Mouse (Mus musculus) embryonic facial prominence, embryonic 11.5 days (tissue): ENCODE data around the gene Edn3. TPM values are rescaled to one million over a fixed set of nuclear protein-coding genes. Genes with fewer than 3 reads are reported as not detected.

Experiments used
- ATAC-seq: fragments of 200-750 bp; cut with Nextera tagmentation; replicated peaks from 2 replicates; pipeline ENCODE4 v1.8.0; 2017; ENCODE audit warnings: low read depth; ENCODE audit not compliant: insufficient number of reproducible peaks, low FRiP score, low TSS enrichment
- DNase-seq: peaks from one replicate; pipeline ENCODE4 v3.0.0-alpha.2; 2015; ENCODE audit warnings: low spot score
- H3K27ac ChIP-seq: fragments of 300-500 bp; sonication (generic); replicated peaks from 2 replicates; pipeline ENCODE4 v1.5.1; 2014; ENCODE audit warnings: mild to moderate bottlenecking, low read depth, low read length, control low read depth
- H3K27me3 ChIP-seq: fragments of 300-500 bp; sonication (generic); 2 replicates; pipeline ENCODE4 v1.6.1; 2014; ENCODE audit warnings: mild to moderate bottlenecking, low read length, moderate library complexity, mixed read lengths; ENCODE audit not compliant: control insufficient read depth, insufficient read depth
- H3K36me3 ChIP-seq: fragments of 300-500 bp; sonication (generic); replicated peaks from 2 replicates; pipeline ENCODE4 v1.6.1; 2014; ENCODE audit warnings: low read depth, mild to moderate bottlenecking, low read length, moderate library complexity, mixed read lengths; ENCODE audit not compliant: control insufficient read depth, insufficient read depth
- H3K4me1 ChIP-seq: fragments of 300-500 bp; sonication (generic); 2 replicates; pipeline ENCODE4 v1.6.1; 2014; ENCODE audit warnings: low read length, mixed read lengths; ENCODE audit not compliant: control insufficient read depth, insufficient read depth
- H3K4me2 ChIP-seq: fragments of 300-500 bp; sonication (generic); 2 replicates; pipeline ENCODE4 v1.6.1; 2014; ENCODE audit warnings: low read depth, mild to moderate bottlenecking, control low read depth, low read length, moderate library complexity
- H3K4me3 ChIP-seq: fragments of 300-500 bp; sonication (generic); 2 replicates; pipeline ENCODE4 v1.5.1; 2014; ENCODE audit warnings: low read depth, low read length, control low read depth
- H3K9ac ChIP-seq: fragments of 300-500 bp; sonication (generic); replicated peaks from 2 replicates; pipeline ENCODE4 v1.6.1; 2014; ENCODE audit warnings: mild to moderate bottlenecking, control low read depth, low read length
- H3K9me3 ChIP-seq: fragments of 300-500 bp; sonication (generic); replicated peaks from 2 replicates; pipeline ENCODE4 v1.6.1; 2016; ENCODE audit warnings: mild to moderate bottlenecking, low read length, inconsistent platforms, mixed read lengths; ENCODE audit not compliant: control insufficient read depth
- WGBS: fragments of 180-500 bp; shearing (Covaris S2); extraction: QIAGEN DNeasy Blood & Tissue Kit; methylation state at CpG from one replicate; pipeline ENCODE4 v1.1.7; 2014; 5-methylcytosine and 5-hydroxymethylcytosine counted together
- polyA plus RNA-seq: library from polyadenylated mRNA; unstranded; fragments of >200 nt; fragmentation: Nextera tagmentation; extraction: Ambion mirVana; gene quantifications from 2 replicates; pipeline ENCODE4 v1.2.1, GENCODE M21; 2014

Edn3 gene
- polyA plus RNA-seq, 1 experiment from 2014 or later, result 18.6 TPM

DNA sequence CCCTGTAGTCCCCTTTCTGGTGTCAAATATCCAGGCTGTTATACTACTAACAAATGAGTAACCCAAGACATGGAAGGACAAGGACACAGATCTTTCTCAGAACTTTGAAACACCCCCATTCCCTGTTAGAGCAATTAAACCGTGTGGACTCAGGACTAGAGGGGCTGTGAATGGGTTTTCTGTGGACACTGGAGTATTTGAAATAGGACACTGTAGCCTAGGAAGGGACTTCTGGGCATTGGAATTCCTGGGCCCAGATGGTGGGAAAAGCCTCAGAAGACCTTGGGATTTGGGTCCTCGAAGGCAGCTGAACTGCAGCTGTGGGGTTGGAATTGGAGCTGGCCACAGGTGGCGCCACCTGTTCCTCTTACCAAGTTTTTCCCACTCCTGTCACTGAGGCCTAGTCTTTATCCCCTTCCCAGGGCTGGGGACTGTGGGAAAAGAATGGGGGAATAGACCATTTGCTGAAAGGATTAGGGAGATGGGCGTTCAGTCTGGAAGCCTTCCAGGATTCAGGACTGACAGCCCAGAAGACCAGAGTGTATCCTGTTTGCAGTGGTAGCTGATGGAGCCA lies 37.2 kb downstream of the Edn3 start:
- WGBS, result 67% methylated on average over 4 of the region's 4 CpGs
- no peak overlapping the region for H3K4me3 ChIP-seq
- no peak for ATAC-seq

DNA sequence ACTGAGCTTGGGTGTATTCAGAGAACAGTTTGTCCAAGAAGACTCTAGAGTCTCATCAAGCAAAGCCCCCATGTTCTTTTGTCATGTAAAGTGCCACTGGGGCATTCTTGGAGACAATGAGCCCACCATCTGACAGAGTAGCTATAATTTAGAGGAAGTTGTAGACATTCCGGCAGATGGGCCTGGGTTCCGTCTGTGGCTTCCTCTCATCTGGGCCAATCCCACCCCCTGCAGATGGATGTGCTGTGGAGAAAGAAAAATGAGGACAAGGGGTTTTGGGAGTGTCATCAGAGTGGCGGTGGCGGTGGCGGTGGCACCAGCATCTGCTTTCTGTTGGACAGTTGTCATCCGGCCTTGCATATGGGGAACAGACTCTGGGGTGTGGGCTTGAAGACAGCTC lies 42.0 kb downstream of the Edn3 start:
- no peaks in the 10 kb centered on the region for H3K36me3 ChIP-seq
- ATAC-seq (no peak), DNase-seq (no peak)
- no peak overlapping the region for H3K4me3 ChIP-seq
- WGBS, result 91% methylated on average over 6 of the region's 6 CpGs
- H3K27ac ChIP-seq, result no peak overlapping the region
- no peak overlapping the region for H3K4me2 ChIP-seq
- no peaks in the 10 kb centered on the region for H3K4me1 ChIP-seq
- H3K9ac ChIP-seq, result no peak overlapping the region
- H3K27me3 ChIP-seq, result no peaks in the 10 kb centered on the region
- H3K9me3 ChIP-seq, result no peaks in the 10 kb centered on the region

More for the DNA sequence above, 37.2 kb downstream of the Edn3 start:
- no peak overlapping the region for H3K27ac ChIP-seq
- peak; percentile 9 for DNase-seq
- no peaks in the 10 kb centered on the region for H3K27me3 ChIP-seq
- H3K4me2 ChIP-seq, result no peak overlapping the region
- no peak overlapping the region for H3K9ac ChIP-seq
- H3K4me1 ChIP-seq, result no peaks in the 10 kb centered on the region
- H3K36me3 ChIP-seq, result no peaks in the 10 kb centered on the region
- no peaks in the 10 kb centered on the region for H3K9me3 ChIP-seq

DNA sequence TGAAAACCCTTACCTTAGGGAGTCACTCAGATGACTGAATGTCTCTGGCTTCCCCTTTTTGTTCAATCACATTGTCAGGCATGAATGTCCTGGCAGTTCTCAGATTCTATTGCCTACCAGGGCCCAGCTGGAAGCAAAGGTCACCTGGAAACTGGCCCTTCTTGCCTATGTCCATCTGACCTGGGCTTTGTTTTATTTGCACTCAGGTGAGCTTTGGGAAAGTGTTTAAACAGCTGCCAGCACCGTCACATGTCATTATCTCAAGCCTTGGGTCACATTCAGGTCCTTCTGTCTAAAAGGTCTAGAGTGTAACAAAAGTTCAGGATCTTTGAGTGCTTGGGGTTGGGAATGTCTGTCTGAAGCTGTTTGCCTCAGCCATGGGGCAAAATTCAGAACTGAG lies 43.2 kb downstream of the Edn3 start:
- Histone ChIP-seq H3K27me3 (no peaks in the 10 kb centered on the region), H3K9me3 (no peaks in the 10 kb centered on the region), H3K27ac (no peak overlapping the region), H3K36me3 (no peaks in the 10 kb centered on the region), H3K4me2 (no peak overlapping the region), H3K4me1 (no peaks in the 10 kb centered on the region), H3K9ac (no peak overlapping the region), H3K4me3 (no peak overlapping the region)
- ATAC-seq (no peak), DNase-seq (no peak)
- WGBS, result 55% methylated on average over 1 of the region's 1 CpGs

DNA sequence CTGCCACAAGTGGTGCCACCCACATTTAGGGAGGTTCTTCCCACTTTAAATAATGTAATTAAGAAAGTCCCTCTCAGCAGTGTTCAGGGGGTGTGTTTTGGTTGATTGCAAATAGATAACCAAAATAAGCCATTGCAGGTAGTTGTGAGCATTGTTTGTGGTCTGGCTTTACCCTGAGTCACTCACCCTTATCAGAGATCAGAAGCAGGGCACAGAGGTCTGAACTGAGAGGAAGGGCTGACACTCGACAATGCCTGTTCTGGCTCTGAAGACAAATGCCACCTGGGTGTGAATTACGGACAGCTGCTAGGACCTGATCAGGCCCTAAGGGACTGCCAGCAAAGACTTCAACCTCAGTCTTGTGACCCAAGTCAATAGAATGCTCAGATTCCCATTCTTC lies 47.5 kb downstream of the Edn3 start:
- no peaks in the 10 kb centered on the region for H3K4me1 ChIP-seq
- WGBS, result 73% methylated on average over 2 of the region's 2 CpGs
- H3K27ac ChIP-seq, result no peak overlapping the region
- DNase-seq, result no peak
- no peak overlapping the region for H3K4me3 ChIP-seq
- H3K27me3 ChIP-seq, result no peaks in the 10 kb centered on the region
- H3K4me2 ChIP-seq, result no peak overlapping the region
- no peak overlapping the region for H3K9ac ChIP-seq
- no peaks in the 10 kb centered on the region for H3K36me3 ChIP-seq
- H3K9me3 ChIP-seq, result no peaks in the 10 kb centered on the region
- no peak for ATAC-seq

DNA sequence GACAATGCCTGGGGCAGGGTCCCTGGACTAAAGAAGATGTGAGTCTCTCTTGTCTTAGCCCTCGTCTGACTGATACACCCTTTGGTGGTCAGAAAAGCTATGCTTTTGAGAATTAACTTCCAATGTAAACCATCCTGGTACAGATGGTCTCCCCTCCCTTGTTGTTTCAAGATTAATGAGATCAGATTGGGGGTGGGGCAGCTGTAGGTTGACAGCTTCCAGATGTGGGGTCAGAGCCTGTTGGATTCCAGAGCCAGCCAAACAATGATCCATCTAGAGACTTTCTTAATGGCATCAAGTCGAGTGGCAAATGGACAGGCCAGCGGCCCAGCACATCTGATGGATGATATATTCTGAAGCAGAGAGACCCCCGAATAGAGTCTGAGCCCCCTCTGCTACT lies 48.9 kb downstream of the Edn3 start:
- no peak overlapping the region for H3K4me3 ChIP-seq
- no peak overlapping the region for H3K27ac ChIP-seq
- no peaks in the 10 kb centered on the region for H3K36me3 ChIP-seq
- ATAC-seq (no peak), DNase-seq (peak; percentile 74)
- no peaks in the 10 kb centered on the region for H3K27me3 ChIP-seq
- no peak overlapping the region for H3K4me2 ChIP-seq
- no peaks in the 10 kb centered on the region for H3K9me3 ChIP-seq
- no peaks in the 10 kb centered on the region for H3K4me1 ChIP-seq
- WGBS, result 26% methylated on average over 4 of the region's 4 CpGs
- H3K9ac ChIP-seq, result no peak overlapping the region

DNA sequence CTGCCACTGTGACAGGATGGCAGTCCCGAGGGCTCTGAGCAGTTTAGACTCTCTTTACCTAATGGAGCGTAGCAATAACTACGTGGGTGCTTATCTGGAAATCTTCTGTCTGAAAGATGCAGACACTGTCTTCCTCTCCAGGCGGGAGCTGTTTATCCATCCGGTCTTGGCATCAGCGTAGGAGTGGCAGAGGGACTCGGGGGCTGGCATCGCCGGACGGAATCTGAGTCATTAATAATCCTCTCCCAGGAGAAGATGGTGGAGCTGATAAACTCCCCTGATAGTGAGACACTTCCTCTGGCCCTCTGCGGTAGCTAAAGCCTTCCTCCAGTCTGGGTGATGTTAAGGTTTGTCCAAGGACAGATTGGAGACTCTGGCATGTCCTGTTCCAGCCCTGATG lies 52.9 kb downstream of the Edn3 start:
- no peak overlapping the region for H3K4me2 ChIP-seq
- H3K4me3 ChIP-seq, result no peak overlapping the region
- H3K4me1 ChIP-seq, result no peaks in the 10 kb centered on the region
- H3K9ac ChIP-seq, result no peak overlapping the region
- no peak overlapping the region for H3K27ac ChIP-seq
- no peaks in the 10 kb centered on the region for H3K27me3 ChIP-seq
- H3K36me3 ChIP-seq, result no peaks in the 10 kb centered on the region
- 84% methylated on average over 11 of the region's 11 CpGs for WGBS
- no peak for ATAC-seq
- H3K9me3 ChIP-seq, result no peaks in the 10 kb centered on the region
- no peak for DNase-seq

DNA sequence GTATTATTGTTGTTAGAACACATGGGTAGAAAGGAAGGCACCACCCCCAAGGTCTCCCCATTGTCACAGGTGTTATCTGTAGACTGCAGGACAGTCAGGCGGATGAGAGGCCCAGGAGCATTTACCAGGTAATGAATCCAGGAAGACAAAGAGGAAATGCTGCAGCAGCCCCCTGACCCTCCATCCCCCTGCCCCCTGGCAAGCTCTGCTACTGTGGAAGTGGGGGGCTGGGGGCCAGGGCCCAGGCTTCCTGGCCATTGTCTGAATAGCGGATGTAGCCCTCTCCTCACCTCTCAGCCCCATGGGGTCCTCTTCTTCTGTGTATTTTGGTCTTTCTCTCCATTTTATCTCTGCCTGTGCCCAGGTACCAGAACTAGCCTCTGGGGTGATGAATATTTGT lies 55.7 kb downstream of the Edn3 start:
- Histone ChIP-seq H3K4me1 (no peaks in the 10 kb centered on the region), H3K4me2 (no peak overlapping the region), H3K9me3 (no peaks in the 10 kb centered on the region), H3K36me3 (no peaks in the 10 kb centered on the region), H3K4me3 (no peak overlapping the region), H3K9ac (no peak overlapping the region), H3K27me3 (no peaks in the 10 kb centered on the region), H3K27ac (no peak overlapping the region)
- 97% methylated on average over 2 of the region's 2 CpGs for WGBS
- ATAC-seq, result no peak
- DNase-seq, result no peak

DNA sequence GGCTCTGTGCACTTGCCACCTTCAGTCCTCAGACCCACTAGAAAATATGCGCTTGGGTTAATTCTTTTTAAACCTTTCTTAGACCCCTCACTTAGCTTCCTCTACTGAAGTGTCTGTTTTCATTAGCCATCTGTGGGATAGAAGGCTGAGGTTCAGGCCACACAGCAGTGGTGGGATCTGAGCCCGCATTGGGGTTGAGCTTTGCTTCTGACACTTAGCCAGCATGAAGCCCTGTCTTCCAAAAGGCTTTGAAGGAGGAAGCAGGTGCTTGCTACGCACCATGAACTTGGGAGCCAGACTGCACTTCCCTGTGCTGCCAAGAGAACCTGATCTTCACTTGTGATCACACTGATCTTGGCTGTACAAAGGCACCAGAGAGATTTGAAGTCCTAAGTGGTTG lies 59.9 kb downstream of the Edn3 start:
- Histone ChIP-seq H3K9me3 (no peaks in the 10 kb centered on the region), H3K27ac (no peak overlapping the region), H3K4me3 (no peak overlapping the region), H3K36me3 (no peaks in the 10 kb centered on the region), H3K4me2 (no peak overlapping the region), H3K9ac (no peak overlapping the region), H3K27me3 (no peaks in the 10 kb centered on the region), H3K4me1 (no peaks in the 10 kb centered on the region)
- 88% methylated on average over 3 of the region's 3 CpGs for WGBS
- DNase-seq (no peak), ATAC-seq (no peak)
